Mouse (Mus musculus) heart, embryonic 16.5 days (tissue): ENCODE measurements at regions not wholly inside any gene's neighbourhood (a gene's known extent, or its start where the extent isn't known, plus 50 kb on each side); places are given as distances from the start of the nearest gene placed in this dataset.

Experiments used
- ATAC-seq: fragments of 200-750 bp; cut with Nextera tagmentation; replicated peaks from 2 replicates; pipeline ENCODE4 v1.8.0; 2017; ENCODE audit warnings: moderate number of reproducible peaks; ENCODE audit not compliant: insufficient read depth, low FRiP score; ENCODE audit errors: extremely low read depth
- H3K27ac ChIP-seq: fragments of 300-500 bp; sonication (generic); 2 replicates; pipeline ENCODE4 v1.5.1; 2014; ENCODE audit warnings: mild to moderate bottlenecking, low read length, control low read depth, moderate library complexity
- H3K27me3 ChIP-seq: fragments of 300-500 bp; sonication (generic); 2 replicates; pipeline ENCODE4 v1.6.1; 2014; ENCODE audit warnings: low read length, mixed read lengths; ENCODE audit not compliant: control insufficient read depth, insufficient read depth
- H3K36me3 ChIP-seq: fragments of 300-500 bp; sonication (generic); 2 replicates; pipeline ENCODE4 v1.6.1; 2014; ENCODE audit not compliant: control insufficient read depth, insufficient read depth
- H3K4me1 ChIP-seq: fragments of 300-500 bp; sonication (generic); 2 replicates; pipeline ENCODE4 v1.6.1; 2014; ENCODE audit warnings: low read length, mixed read lengths; ENCODE audit not compliant: control insufficient read depth, insufficient read depth
- H3K4me2 ChIP-seq: fragments of 300-500 bp; sonication (generic); 2 replicates; pipeline ENCODE4 v1.6.1; 2014; ENCODE audit warnings: low read depth, mild to moderate bottlenecking, control low read depth, low read length
- H3K4me3 ChIP-seq: fragments of 300-500 bp; sonication (generic); 2 replicates; pipeline ENCODE4 v1.5.1; 2014; ENCODE audit warnings: mild to moderate bottlenecking, control low read depth, low read length
- H3K9ac ChIP-seq: fragments of 300-500 bp; sonication (generic); 2 replicates; pipeline ENCODE4 v1.6.1; 2014; ENCODE audit warnings: low read length, control low read depth
- H3K9me3 ChIP-seq: fragments of 300-500 bp; sonication (generic); replicated peaks from 2 replicates; pipeline ENCODE4 v1.6.1; 2016; ENCODE audit warnings: low read length; ENCODE audit not compliant: control insufficient read depth
- WGBS: fragments of 180-500 bp; shearing (Covaris S2); extraction: QIAGEN DNeasy Blood & Tissue Kit; methylation state at CpG from one replicate; pipeline ENCODE4 v1.1.7; 2014; 5-methylcytosine and 5-hydroxymethylcytosine counted together

DNA sequence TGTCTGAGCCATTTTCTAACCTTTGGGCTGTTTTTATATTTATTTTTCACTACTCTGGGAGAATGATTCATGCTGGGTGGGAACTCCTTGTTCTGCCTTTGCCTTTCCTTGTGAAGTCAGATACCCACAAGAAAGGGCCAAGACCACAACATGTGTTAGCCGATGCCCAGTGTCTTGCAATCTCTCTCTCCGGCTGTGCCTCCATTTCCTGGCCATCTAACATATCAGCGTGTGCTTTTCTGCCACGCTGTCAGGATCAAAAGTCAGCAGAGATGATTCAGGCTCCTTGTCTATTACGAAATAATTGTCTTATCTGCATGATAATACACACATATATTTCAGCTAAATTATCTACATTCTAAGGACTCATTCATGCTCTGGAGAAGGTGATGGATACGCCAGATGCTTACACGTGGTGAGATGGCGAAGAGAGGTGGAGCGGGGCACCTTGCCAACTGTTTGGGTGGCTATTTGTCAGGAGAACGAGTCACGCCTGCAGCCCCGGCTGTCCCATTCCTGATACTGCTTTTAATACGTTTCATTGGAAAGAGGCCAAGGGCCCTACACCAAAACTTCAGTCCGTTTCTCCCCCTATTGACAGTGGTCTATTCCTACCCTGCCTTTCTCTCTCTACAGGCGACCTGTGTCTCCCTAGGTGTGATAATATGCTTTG, 842.1 kb upstream of the Car8 start:
- Histone ChIP-seq H3K36me3 (no peaks in the 10 kb centered on the region), H3K27me3 (no peaks in the 10 kb centered on the region), H3K4me2 (peak overlapping the region; percentile 19; the same call in 1 of the 2 replicates), H3K27ac (peak overlapping the region; percentile 69; the same call in 1 of the 2 replicates), H3K4me1 (peaks cover 44% of the 10 kb centered on the region), H3K9ac (no peak overlapping the region), H3K9me3 (no peaks in the 10 kb centered on the region), H3K4me3 (no peak overlapping the region)
- WGBS = 30% methylated on average over 15 of the region's 15 CpGs
- ATAC-seq = 0 out of 2 replicates have a peak, but pooled peaks have one; percentile 34

DNA sequence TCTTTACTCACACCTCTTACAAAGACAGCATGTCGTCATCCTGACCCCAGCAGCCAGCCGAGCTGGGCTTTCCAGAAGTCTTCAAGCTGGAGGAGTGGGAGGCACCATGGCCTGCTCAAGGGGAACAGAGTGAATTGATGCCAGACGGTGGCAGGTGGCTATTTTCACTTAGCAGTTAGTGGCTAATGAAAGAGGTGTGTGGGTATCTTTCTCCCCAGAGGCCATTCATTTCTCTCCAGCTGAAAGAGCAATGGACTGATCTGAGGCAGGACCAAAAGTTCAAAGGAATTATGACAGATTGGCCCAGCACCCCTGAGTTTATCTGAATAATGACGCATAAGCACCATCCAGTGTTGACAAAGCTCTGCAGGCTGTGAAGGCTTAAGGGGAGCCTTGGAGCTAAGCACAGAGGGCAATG, 841.0 kb upstream of the Car8 start:
- H3K36me3 ChIP-seq = no peaks in the 10 kb centered on the region
- no peaks in the 10 kb centered on the region for H3K9me3 ChIP-seq
- H3K4me1 ChIP-seq = peaks cover 44% of the 10 kb centered on the region
- H3K27me3 ChIP-seq = no peaks in the 10 kb centered on the region
- 21% methylated on average over 4 of the region's 4 CpGs for WGBS
- no peak overlapping the region for H3K4me2 ChIP-seq
- H3K27ac ChIP-seq = peak overlapping the region; percentile 33; the same call in 1 of the 2 replicates
- ATAC-seq = peak; percentile 77
- no peak overlapping the region for H3K4me3 ChIP-seq
- H3K9ac ChIP-seq = no peak overlapping the region

DNA sequence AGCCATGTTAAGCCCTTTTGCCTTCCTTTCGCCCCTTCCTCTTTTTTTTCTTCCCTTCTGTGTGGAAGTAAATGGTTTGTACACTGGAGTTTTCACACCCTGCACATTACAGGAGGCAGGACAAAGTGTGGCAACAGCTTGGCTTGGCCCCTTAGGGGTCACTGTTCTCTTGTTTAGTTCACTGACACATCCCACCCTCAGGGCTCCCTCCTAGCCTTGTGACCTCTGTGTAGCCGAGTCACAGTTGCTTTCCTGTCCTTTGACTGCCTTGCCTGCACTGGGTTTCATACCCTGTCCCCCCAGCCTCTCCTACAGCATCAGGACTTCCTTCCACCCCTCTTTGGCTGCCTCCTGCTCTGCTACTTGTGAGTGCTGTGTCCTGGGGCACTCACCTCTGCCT, 835.6 kb upstream of the Car8 start:
- H3K9ac ChIP-seq = no peak overlapping the region
- H3K27ac ChIP-seq = no peak overlapping the region
- H3K27me3 ChIP-seq = no peaks in the 10 kb centered on the region
- H3K9me3 ChIP-seq = no peaks in the 10 kb centered on the region
- H3K4me2 ChIP-seq = no peak overlapping the region
- no peak for ATAC-seq
- H3K4me1 ChIP-seq = peaks cover under 1% of the 10 kb centered on the region
- WGBS = 41% methylated on average over 2 of the region's 2 CpGs
- H3K4me3 ChIP-seq = no peak overlapping the region
- H3K36me3 ChIP-seq = no peaks in the 10 kb centered on the region

DNA sequence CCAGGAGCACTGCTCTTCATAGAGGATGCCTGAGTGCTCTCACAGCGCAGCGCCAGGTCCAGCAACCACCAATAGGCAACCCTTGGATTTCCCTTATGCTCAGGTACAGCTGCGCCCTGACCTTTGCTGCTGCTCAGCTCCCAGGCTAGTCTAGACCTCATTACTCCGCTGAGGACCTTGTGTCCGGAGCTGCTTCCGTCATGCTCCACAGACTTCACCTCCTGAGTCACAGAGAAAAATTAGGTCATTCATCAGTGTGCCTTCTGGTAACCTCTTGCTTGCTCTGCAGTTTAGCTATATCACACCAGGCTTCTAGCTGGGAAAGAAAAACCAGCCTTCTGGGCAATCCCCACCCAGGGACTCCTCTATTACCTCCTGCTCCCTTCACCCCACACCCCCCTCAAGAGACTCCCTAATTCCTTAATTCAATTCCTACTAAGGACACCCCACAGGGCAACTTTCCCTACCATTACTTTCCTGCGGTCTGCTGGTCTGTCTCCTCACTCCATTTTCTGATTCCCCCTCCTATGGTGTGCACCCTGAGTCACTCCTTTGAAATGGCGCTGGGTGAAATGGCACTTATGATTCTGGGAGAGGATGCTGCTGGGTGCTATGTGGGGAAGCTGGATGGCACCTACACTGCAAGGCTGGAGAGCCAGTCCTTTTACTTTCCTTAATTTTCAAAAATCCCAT, 835.0 kb upstream of the Car8 start:
- no peak for ATAC-seq
- Histone ChIP-seq H3K4me3 (no peak overlapping the region), H3K4me2 (no peak overlapping the region)

DNA sequence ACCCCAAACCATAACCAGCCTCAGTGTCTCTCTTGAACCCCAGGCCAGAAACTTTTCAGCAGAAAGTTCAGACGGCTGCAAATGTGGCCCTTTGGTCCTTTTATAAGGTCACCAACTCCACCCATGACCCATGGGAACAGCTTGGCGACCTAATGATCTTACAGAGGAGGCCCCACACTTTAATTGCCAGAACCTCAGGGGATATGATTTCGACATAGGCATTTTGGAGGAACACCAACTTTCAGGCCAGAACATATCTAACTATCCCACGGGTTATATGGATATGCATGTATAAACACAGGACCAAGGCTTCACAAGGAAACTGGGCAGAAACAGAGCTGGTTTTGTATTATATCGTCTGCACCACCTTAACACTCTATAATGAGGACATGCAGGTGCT, 833.5 kb upstream of the Car8 start:
- peaks cover 2% of the 10 kb centered on the region; the same call in 1 of the 2 replicates for H3K4me1 ChIP-seq
- no peaks in the 10 kb centered on the region for H3K36me3 ChIP-seq
- WGBS = 62% methylated on average over 5 of the region's 5 CpGs
- H3K4me2 ChIP-seq = no peak overlapping the region
- H3K27me3 ChIP-seq = no peaks in the 10 kb centered on the region
- H3K27ac ChIP-seq = no peak overlapping the region
- H3K4me3 ChIP-seq = no peak overlapping the region
- no peak for ATAC-seq
- H3K9me3 ChIP-seq = no peaks in the 10 kb centered on the region
- H3K9ac ChIP-seq = no peak overlapping the region

More for the DNA sequence above, 835.0 kb upstream of the Car8 start:
- no peaks in the 10 kb centered on the region for H3K9me3 ChIP-seq
- no peaks in the 10 kb centered on the region for H3K4me1 ChIP-seq
- no peak overlapping the region for H3K9ac ChIP-seq
- H3K27ac ChIP-seq = no peak overlapping the region
- no peaks in the 10 kb centered on the region for H3K27me3 ChIP-seq
- 78% methylated on average over 8 of the region's 8 CpGs for WGBS
- no peaks in the 10 kb centered on the region for H3K36me3 ChIP-seq

DNA sequence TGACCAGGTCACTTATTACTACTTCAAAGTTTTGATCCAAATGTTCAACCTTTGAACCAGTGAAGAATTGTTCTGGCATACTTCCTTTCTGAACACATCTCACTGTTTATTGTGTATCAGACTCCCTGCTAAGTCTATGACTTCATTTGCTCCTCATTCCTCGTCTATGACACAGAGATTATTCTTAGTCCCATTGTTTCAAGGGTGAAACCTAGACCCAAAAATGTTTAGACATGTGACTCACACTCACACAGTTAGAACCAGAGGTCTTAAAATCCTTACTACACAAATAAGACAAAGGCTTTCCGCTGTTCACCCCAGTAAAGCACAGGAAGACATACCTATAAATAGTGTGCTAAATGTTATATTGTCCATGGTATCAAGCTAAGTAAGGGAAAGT, 829.0 kb upstream of the Car8 start:
- Histone ChIP-seq H3K4me1 (peaks cover 2% of the 10 kb centered on the region; the same call in 1 of the 2 replicates), H3K9me3 (no peaks in the 10 kb centered on the region), H3K4me3 (no peak overlapping the region), H3K27me3 (no peaks in the 10 kb centered on the region), H3K4me2 (no peak overlapping the region), H3K36me3 (no peaks in the 10 kb centered on the region), H3K9ac (no peak overlapping the region), H3K27ac (peak overlapping the region; percentile 22)
- 24% methylated on average over 2 of the region's 2 CpGs for WGBS
- peak; percentile 76 for ATAC-seq

DNA sequence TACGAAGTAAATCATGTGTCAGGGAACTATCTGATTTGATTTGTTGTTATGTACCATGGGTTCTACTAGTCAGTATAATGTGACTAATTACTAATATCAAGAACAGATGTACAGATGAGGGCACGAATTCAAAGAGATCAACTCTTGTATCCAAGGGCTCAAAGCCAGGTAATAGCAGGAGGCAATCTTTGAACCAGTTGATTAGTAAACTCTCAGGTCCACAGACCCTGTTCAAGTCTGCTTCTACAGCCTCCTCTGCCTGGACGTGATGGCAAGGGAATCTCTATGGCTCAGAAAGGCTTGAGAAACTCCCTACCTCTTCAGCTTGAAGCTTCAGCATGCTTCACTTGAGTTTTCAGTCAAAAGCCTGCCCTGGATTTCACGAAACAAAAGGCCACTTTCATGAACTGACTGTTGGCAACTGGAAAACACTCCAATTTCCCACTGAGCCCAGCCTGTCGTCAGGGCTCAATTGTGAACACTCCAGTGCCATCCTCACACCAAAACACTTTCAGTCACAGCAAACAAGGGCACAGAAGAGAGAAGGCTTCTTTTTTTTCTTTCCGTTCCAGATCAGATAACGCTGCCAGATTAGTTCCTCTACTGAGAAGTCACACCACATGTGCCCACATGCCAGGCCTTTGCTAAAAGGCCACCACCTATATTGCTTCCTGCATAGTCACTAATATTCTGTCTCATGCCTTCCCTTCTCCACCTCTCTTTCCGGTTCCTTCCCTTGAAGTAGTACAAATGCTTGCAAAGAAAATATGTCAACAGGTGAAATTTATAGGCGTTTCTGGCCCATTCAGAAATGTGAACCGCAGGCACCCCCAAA, 827.4 kb upstream of the Car8 start:
- 70% methylated on average over 10 of the region's 10 CpGs for WGBS
- Histone ChIP-seq H3K9me3 (no peaks in the 10 kb centered on the region), H3K36me3 (no peaks in the 10 kb centered on the region), H3K9ac (no peak overlapping the region), H3K4me1 (peaks cover 2% of the 10 kb centered on the region; the same call in 1 of the 2 replicates), H3K27me3 (no peaks in the 10 kb centered on the region), H3K4me3 (no peak overlapping the region), H3K27ac (no peak overlapping the region), H3K4me2 (no peak overlapping the region)
- 0 out of 2 replicates have a peak, but pooled peaks have one; percentile 41 for ATAC-seq

DNA sequence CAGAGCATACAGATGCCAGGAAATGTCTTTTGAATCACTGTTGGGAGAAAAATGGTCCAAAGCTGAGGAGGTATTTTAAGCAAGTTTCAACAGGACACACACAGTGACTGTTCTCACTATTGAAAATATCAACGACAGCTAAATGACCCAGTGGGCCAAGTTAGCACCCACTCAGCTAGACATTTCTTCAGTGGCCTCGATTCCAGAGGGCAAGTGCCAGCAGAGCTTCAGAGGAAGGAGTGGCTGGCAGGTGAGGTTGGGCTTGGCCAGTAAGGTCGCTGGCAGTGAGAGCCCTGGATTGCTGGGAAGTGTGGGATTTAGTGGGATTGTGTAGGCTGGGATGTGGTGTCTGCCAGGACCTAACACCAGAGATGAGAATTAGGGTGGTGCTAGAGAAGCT, 823.1 kb upstream of the Car8 start:
- Histone ChIP-seq H3K4me3 (no peak overlapping the region), H3K9ac (no peak overlapping the region), H3K27me3 (no peaks in the 10 kb centered on the region), H3K4me2 (no peak overlapping the region), H3K27ac (no peak overlapping the region), H3K9me3 (no peaks in the 10 kb centered on the region), H3K36me3 (no peaks in the 10 kb centered on the region), H3K4me1 (peaks cover 5% of the 10 kb centered on the region)
- no peak for ATAC-seq
- 51% methylated on average over 3 of the region's 3 CpGs for WGBS
